Mouse (Mus musculus) CH12.LX (cell line): ENCODE measurements around the gene Ankrd11. TPM values are rescaled to one million over a fixed set of nuclear protein-coding genes. Genes with fewer than 3 reads are reported as not detected.

Experiments
- DNase-seq: peaks from one replicate; pipeline ENCODE4 v3.0.0-alpha.2; 2013; ENCODE audit errors: extremely low read depth
- H3K27ac ChIP-seq: 2 replicates; pipeline ENCODE4 v1.5.1; 2012; ENCODE audit warnings: low read depth, mild to moderate bottlenecking, control low read depth, moderate library complexity; ENCODE audit not compliant: insufficient read depth
- H3K27me3 ChIP-seq: replicated peaks from 2 replicates; pipeline ENCODE3; 2012; ENCODE audit warnings: inconsistent platforms
- H3K36me3 ChIP-seq, 2 experiments: replicated peaks in 1 of 2; 2 replicates each; pipeline versions ENCODE3 to v1.6.1; 2012; ENCODE audit warnings: inconsistent platforms in 1 of 2, low read length in 1 of 2, mild to moderate bottlenecking in 1 of 2, mixed read lengths in 1 of 2, moderate library complexity in 1 of 2; ENCODE audit not compliant: control insufficient read depth in 1 of 2, insufficient read depth in 1 of 2
- H3K4me1 ChIP-seq, 2 experiments: 2 replicates each; pipeline ENCODE4 v1.6.1; 2012; ENCODE audit warnings: inconsistent platforms in 1 of 2, moderate library complexity in 1 of 2; ENCODE audit not compliant: insufficient read depth in 2 of 2, control insufficient read depth in 1 of 2
- H3K4me2 ChIP-seq: 2 replicates; pipeline ENCODE4 v1.6.1; 2012; ENCODE audit warnings: low read depth, mild to moderate bottlenecking, control low read depth; ENCODE audit not compliant: poor library complexity, insufficient read depth, severe bottlenecking
- H3K4me3 ChIP-seq, 3 experiments: fragments of 150-350 bp in 1 of 3; sonication (generic) in 1 of 3; replicated peaks in 1 of 3; 2 replicates each; pipeline versions ENCODE3 to v1.5.1; 2011 to 2012; ENCODE audit warnings: low read depth in 2 of 3, low read length in 2 of 3, mild to moderate bottlenecking in 2 of 3, moderate library complexity in 2 of 3, control low read depth in 1 of 3, improper control_type of control experiment in 1 of 3, inconsistent platforms in 1 of 3, mixed read lengths in 1 of 3; ENCODE audit not compliant: poor library complexity in 1 of 3
- H3K79me2 ChIP-seq: replicated peaks from 2 replicates; pipeline ENCODE4 v1.6.1; 2012; ENCODE audit warnings: mild to moderate bottlenecking, moderate library complexity; ENCODE audit not compliant: control insufficient read depth, poor library complexity, insufficient read depth, severe bottlenecking; ENCODE audit errors: extremely low read depth
- H3K9ac ChIP-seq: 2 replicates; pipeline ENCODE4 v1.6.1; 2012; ENCODE audit warnings: low read depth, mild to moderate bottlenecking, control low read depth, moderate library complexity; ENCODE audit not compliant: insufficient read depth
- H3K9me3 ChIP-seq: replicated peaks from 2 replicates; pipeline ENCODE3; 2012; ENCODE audit warnings: low read length, inconsistent platforms, mixed read lengths
- CHD1 ChIP-seq: IDR thresholded peaks from 2 replicates; pipeline ENCODE4 v1.6.1; 2012; ENCODE audit warnings: low read depth, low read length, improper control_type of control experiment, inconsistent platforms
- ELF1 ChIP-seq: IDR thresholded peaks from 2 replicates; pipeline ENCODE4 v1.6.1; 2014; ENCODE audit warnings: low read depth, mild to moderate bottlenecking, inconsistent platforms, low read length, improper control_type of control experiment
- ETS1 ChIP-seq: conservative IDR thresholded peaks from 2 replicates; pipeline ENCODE4 v1.6.1; 2012; ENCODE audit warnings: low read depth, mild to moderate bottlenecking, inconsistent platforms, low read length, improper control_type of control experiment, moderate library complexity
- GABPA ChIP-seq: IDR thresholded peaks from 2 replicates; pipeline ENCODE4 v1.6.1; 2012; ENCODE audit warnings: low read depth, low read length, improper control_type of control experiment, inconsistent platforms; ENCODE audit not compliant: insufficient replicate concordance
- HCFC1 ChIP-seq: IDR thresholded peaks from 2 replicates; pipeline ENCODE4 v1.6.1; 2012; ENCODE audit warnings: low read depth, mild to moderate bottlenecking, inconsistent platforms, low read length, improper control_type of control experiment
- IRF4 ChIP-seq: IDR thresholded peaks from 2 replicates; pipeline ENCODE4 v1.6.1; 2014; ENCODE audit warnings: low read depth, mild to moderate bottlenecking, inconsistent platforms, low read length, improper control_type of control experiment
- JUND ChIP-seq: conservative IDR thresholded peaks from 2 replicates; pipeline ENCODE4 v1.6.1; 2011; ENCODE audit warnings: low read depth, low read length, improper control_type of control experiment
- MAX ChIP-seq: IDR thresholded peaks from 2 replicates; pipeline ENCODE4 v1.6.1; 2011; ENCODE audit warnings: low read length, improper control_type of control experiment
- MXI1 ChIP-seq: IDR thresholded peaks from 2 replicates; pipeline ENCODE4 v1.6.1; 2011; ENCODE audit warnings: mild to moderate bottlenecking, low read depth, low read length, improper control_type of control experiment
- MYC ChIP-seq: IDR thresholded peaks from 2 replicates; pipeline ENCODE4 v1.6.1; 2011; ENCODE audit warnings: low read depth, mild to moderate bottlenecking, improper control_type of control experiment, low read length
- NRF1 ChIP-seq: IDR thresholded peaks from 2 replicates; pipeline ENCODE4 v1.6.1; 2014; ENCODE audit warnings: low read depth, mild to moderate bottlenecking, inconsistent platforms, low read length, improper control_type of control experiment, moderate library complexity
- PAX5 ChIP-seq: IDR thresholded peaks from 2 replicates; pipeline ENCODE4 v1.6.1; 2012; ENCODE audit warnings: low read length, inconsistent platforms, mixed read lengths
- POLR2A ChIP-seq: IDR thresholded peaks from 2 replicates; pipeline ENCODE4 v1.6.1; 2011; ENCODE audit warnings: low read depth, mild to moderate bottlenecking, improper control_type of control experiment, low read length
- POLR2AphosphoS2 ChIP-seq: IDR thresholded peaks from 2 replicates; pipeline ENCODE4 v1.6.1; 2011; ENCODE audit warnings: low read depth, low read length, improper control_type of control experiment
- RAD21 ChIP-seq: IDR thresholded peaks from 2 replicates; pipeline ENCODE4 v1.6.1; 2011; ENCODE audit warnings: low read depth, mild to moderate bottlenecking, low read length, improper control_type of control experiment, moderate library complexity
- SIN3A ChIP-seq: IDR thresholded peaks from 2 replicates; pipeline ENCODE4 v1.6.1; 2012; ENCODE audit warnings: low read length, improper control_type of control experiment, inconsistent platforms
- SMC3 ChIP-seq: IDR thresholded peaks from 2 replicates; pipeline ENCODE4 v1.6.1; 2011; ENCODE audit warnings: low read depth, low read length, improper control_type of control experiment
- TCF12 ChIP-seq: IDR thresholded peaks from 2 replicates; pipeline ENCODE4 v1.6.1; 2014; ENCODE audit warnings: low read depth, mild to moderate bottlenecking, inconsistent platforms, low read length, improper control_type of control experiment
- USF2 ChIP-seq: conservative IDR thresholded peaks from 2 replicates; pipeline ENCODE4 v1.6.1; 2011; ENCODE audit warnings: low read depth, low read length, improper control_type of control experiment
- ZMIZ1 ChIP-seq: IDR thresholded peaks from 2 replicates; pipeline ENCODE4 v1.6.1; 2012; ENCODE audit warnings: low read depth, mild to moderate bottlenecking, inconsistent platforms, low read length, improper control_type of control experiment
- dilution Hi-C: fragments of 300-500 bp; cut with MboI; formaldehyde crosslinking; loops from 2 replicates; pipeline ENCODE4 v1.14.3; 2020; ENCODE audit warnings: low sequenced_read_pairs; ENCODE audit not compliant: extremely low pct_unique_long_range_greater_than_20kb, extremely low pct_ligation_motif_present
- in situ Hi-C: fragments of 300-500 bp; cut with MboI; formaldehyde crosslinking; loops from 3 replicates; pipeline ENCODE4 v1.14.3; 2019; ENCODE audit warnings: low sequenced_read_pairs, low pct_ligation_motif_present, low pct_unique_long_range_greater_than_20kb, mixed read lengths
- polyA plus RNA-seq: library from polyadenylated mRNA; unstranded; fragments of >175 nt; gene quantifications from 2 replicates; pipeline ENCODE4 v1.2.1, GENCODE M21; 2012; ENCODE audit warnings: low read depth; ENCODE audit not compliant: insufficient read length
- total RNA-seq, 2 experiments: library from RNA; depleted of rRNA; stranded (reverse); fragments of 300-350 nt in 1 of 2; fragments of >200 nt in 1 of 2; gene quantifications; 2 replicates each; pipeline ENCODE4 v1.2.3; 2012 to 2014

Gene Ankrd11
- total and polyA plus RNA-seq, 3 experiments, result 37.4 to 74.9 (median 60.7) TPM

DNA sequence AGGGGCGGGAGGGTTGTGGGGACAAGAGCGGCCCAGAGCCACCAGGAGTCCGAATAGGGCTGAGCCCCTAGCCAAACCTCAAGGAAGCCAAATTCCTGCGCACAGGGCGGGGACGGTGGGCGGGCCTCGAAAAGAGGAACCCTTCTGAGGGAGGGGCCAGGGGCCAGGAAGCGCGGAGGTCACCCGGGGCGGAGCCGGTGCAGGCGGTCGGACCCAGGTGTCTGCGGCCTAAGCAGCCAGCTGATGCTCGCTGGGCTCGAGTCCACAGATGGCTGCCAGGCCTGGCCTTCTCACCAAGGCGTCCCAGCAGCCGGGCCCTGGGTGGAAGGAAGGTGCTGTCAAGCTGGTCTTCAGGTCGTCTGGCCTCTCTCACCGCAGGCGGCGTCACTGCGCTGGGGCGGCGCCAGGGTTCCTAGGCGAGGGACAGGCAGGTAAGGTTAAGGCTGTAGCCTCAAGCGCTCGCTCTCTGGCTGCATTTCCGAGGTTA is 171.7 kb downstream of the Ankrd11 start:
- in situ Hi-C loops, result no loop called here
- Histone ChIP-seq H3K4me3 (peak overlapping the region; percentile 36 to 60 (median 60)), H3K79me2 (no peaks in the 10 kb centered on the region), H3K4me1 (peaks cover 7 to 25% of the 10 kb centered on the region in 2 experiments; a peak in 2 of 4 replicates), H3K27me3 (peaks cover 12% of the 10 kb centered on the region), H3K4me2 (peak overlapping the region; percentile 46), H3K27ac (no peak overlapping the region), H3K9ac (peak overlapping the region; percentile 50), H3K36me3 (no peaks in the 10 kb centered on the region), H3K9me3 (no peaks in the 10 kb centered on the region)
- dilution Hi-C loops, result no loop called here
- TF ChIP-seq TCF12 (peak; percentile 84), CHD1 (no peak), POLR2A (peak; percentile 60), ZMIZ1 (no peak), MYC (no peak), MAX (0 out of 2 replicates have a peak, but pooled peaks have one; percentile 42), ETS1 (peak; percentile 49), HCFC1 (peak; percentile 12; the same call in 1 of the 2 replicates), GABPA (no peak), MXI1 (peak; percentile 30; the same call in 1 of the 2 replicates), IRF4 (peak; percentile 24; the same call in 1 of the 2 replicates), JUND (no peak), SIN3A (peak; percentile 71; the same call in 1 of the 2 replicates), POLR2AphosphoS2 (no peak), NRF1 (peak; percentile 33; the same call in 1 of the 2 replicates), USF2 (no peak), SMC3 (no peak), ELF1 (peak; percentile 84)
- DNase-seq, result peak; percentile 84

DNA sequence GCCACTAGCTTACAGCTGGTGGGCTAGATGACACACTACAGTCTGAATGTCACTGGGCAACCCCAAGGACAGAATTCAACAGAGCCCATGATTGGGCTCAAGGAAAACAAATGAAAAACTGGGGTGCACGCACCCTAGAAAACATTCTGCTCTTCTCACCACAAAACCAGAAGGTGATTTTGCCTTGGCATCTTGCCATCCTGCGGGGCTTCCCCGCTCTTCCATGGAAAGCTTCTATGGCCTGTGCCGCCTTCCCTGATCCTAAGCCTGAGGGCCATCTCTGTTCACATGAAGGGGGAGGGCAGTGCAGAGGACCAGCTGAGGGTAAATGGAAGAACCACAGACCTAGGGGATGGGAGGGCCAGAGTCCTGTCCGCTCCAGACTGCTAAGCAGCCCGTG is 174.1 kb downstream of the Ankrd11 start:
- TF ChIP-seq RAD21 (no peak), PAX5 (no peak)
- no peak for DNase-seq
- Histone ChIP-seq H3K4me2 (no peak overlapping the region), H3K79me2 (no peaks in the 10 kb centered on the region), H3K36me3 (no peaks in the 10 kb centered on the region), H3K27ac (no peak overlapping the region), H3K27me3 (peaks cover 12% of the 10 kb centered on the region), H3K4me1 (peaks cover 8 to 25% of the 10 kb centered on the region in 2 experiments; a peak in 3 of 4 replicates), H3K9ac (no peak overlapping the region), H3K9me3 (no peaks in the 10 kb centered on the region), H3K4me3 (no peak overlapping the region)
- dilution Hi-C loops, result no loop called here
- in situ Hi-C loops, result no loop called here
